Mouse (Mus musculus) left cerebral cortex, adult 2 months (tissue): Measurements from ENCODE around the gene Ackr3. TPM values are rescaled to one million over a fixed set of nuclear protein-coding genes. Genes with fewer than 3 reads are reported as not detected.

Source experiments
- DNase-seq, 2 experiments: peaks; one replicate each; pipeline ENCODE4 v3.0.0; 2021 to 2022; ENCODE audit warnings: low spot score in 2 of 2, mixed read lengths in 1 of 2; ENCODE audit errors: extremely low spot score in 1 of 2
- H3K27ac ChIP-seq: fragments of 200-600 bp; 2 replicates; pipeline ENCODE4 v1.8.1; 2022
- H3K4me3 ChIP-seq: fragments of 200-600 bp; 2 replicates; pipeline ENCODE4 v1.8.1; 2022
- CTCF ChIP-seq: fragments of 200-600 bp; IDR thresholded peaks from 2 replicates; pipeline ENCODE4 v1.8.1; 2022; ENCODE audit warnings: antibody characterized with exemption, mild to moderate bottlenecking, moderate library complexity
- intact Hi-C: fragments of 180-260 bp; cut with DNase I; formaldehyde crosslinking; loops from one replicate; pipeline ENCODE4 v1.15.1; 2025
- total RNA-seq, 2 experiments: library from RNA; stranded (reverse); gene quantifications; 2 replicates each; pipeline ENCODE4 v1.2.3; 2021

Gene Ackr3
- total RNA-seq, 2 experiments from 2014 or later = 7.4 to 9.9 TPM

DNA sequence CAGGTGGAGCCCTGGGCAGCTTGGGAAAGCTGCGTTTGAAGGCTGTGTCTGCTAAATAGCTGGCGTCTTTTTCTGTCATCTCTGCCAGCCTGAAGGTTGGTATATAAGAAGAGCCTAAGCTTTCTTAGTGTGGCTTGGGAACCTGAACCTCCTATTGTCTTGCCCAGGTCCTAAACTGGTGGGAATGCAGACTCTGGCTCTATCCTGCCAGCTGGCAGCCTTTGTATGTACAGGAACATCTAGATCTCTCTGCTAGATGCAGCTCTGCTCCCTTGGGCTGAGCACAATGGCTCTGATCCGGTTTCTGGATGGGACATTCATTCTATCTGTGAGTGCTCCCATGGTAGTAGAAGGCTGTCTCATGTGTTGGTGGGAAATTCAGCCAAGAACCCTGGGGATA is 2.9 kb downstream of the Ackr3 start:
- no peak for DNase-seq
- peak overlapping the region; percentile 56 for H3K4me3 ChIP-seq
- intact Hi-C loops = loop anchor here (5.0 kb wide), 1 partner anchor 151 kb away; no protein-coding TSS in a partner anchor
- TF ChIP-seq CTCF = no peak
- H3K27ac ChIP-seq = peak overlapping the region; percentile 55

DNA sequence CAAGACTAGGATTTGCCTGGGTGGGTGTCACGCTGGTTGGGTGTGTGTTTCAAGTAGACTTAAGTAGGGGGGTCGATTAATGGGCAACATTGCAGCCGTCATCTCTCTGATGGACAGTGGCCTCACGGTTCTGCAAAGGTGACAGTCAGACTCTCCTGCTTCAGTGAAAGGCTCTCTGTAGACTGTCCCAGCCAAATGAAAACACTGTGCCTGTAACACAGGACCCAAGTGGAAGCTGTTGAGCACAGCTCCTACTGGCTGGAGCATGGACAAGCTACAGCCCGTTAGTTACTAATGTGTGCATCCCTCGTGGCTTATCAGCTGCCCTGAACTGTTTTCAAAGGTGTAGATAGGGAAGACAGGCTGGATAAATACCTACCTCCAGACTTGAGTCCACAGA is 3.5 kb downstream of the Ackr3 start:
- no peak for TF ChIP-seq CTCF
- intact Hi-C loops = loop anchor here (5.0 kb wide), 1 partner anchor 150 kb away; no protein-coding TSS in a partner anchor
- H3K27ac ChIP-seq = peak overlapping the region; percentile 62; the same call in 1 of the 2 replicates
- H3K4me3 ChIP-seq = peak overlapping the region; percentile 0; the same call in 1 of the 2 replicates
- DNase-seq = no peak

DNA sequence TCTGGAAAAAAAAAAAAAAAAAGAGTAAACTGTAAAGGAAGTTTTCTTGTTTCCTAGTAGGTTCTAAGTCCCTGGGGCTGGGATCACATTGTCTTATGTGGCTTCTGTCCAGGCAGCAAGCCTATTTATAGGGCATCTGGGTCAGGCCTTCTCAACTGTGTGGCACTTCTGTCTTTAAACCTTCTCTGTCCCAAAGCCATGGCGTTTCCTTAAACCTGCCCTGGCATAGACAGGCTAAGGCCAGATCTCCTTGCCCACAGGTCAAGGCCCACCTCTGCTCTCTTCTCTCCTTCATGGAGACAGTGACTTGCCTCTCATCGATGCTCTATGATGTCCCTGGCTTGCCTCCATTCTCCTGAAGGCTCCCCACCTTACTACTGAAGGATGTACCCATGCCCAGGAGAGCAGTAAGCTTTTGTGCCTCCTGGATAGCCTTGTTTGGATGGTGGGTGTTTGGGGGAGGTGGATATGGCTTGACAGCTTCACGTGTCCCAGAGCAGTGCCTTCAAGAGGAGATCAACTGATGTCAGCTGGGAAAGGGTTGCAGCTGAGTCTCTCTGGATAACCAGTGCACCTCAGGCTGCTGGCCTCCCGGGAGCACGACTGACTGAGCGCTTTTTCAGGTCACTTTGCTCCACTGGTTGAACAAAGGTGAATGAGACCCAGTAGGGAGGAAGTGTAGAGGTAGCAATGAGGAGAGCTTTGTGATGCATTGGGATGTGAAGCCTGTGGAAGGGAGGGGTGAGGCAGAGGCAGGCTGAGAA is 4.1 kb downstream of the Ackr3 start:
- H3K4me3 ChIP-seq = no peak overlapping the region
- peak overlapping the region; percentile 64; the same call in 1 of the 2 replicates for H3K27ac ChIP-seq
- intact Hi-C loops = loop anchor here (5.0 kb wide), 1 partner anchor 149 kb away; no protein-coding TSS in a partner anchor
- TF ChIP-seq CTCF = no peak
- no peak for DNase-seq

DNA sequence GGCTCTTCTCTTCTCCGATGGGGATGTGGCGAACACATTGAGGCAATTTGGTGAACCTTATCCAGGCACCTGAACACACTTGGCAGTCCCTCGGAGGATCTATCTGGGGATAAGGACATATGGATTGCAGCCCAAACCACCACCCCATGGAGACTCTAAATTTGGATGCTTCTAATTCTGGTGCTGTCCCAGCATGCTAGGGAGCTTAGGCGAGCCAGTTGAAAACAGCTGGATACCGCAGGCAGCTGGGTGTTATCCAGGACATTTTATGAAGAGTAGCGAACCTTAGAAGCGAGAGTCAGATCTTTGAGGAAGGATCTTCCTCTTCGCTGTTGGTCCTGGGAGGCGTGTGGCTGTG is 4.7 kb downstream of the Ackr3 start:
- intact Hi-C loops = loop anchor here (5.0 kb wide), 1 partner anchor 149 kb away; no protein-coding TSS in a partner anchor
- Histone ChIP-seq H3K4me3 (no peak overlapping the region), H3K27ac (peak overlapping the region; percentile 64; the same call in 1 of the 2 replicates)
- no peak for TF ChIP-seq CTCF
- DNase-seq = no peak

DNA sequence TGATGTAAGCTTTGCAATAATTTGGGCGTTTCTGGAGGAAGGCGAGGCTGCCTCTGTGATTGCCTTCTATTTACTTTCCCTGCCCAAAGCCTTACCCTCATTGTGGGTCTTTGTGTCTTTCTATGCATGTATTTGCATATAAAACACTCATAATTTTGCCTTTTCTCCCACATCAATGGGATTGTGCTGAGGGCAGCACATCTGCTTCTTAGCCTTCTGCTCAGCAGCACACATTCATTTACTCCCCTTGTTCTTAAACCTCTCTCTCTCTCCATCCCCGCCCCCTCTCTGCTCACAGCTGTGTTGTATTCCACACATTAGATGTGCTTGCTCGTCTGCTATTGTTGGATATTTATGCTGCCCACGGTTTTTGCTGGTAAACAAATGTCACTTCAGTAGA is 5.3 kb downstream of the Ackr3 start:
- TF ChIP-seq CTCF = no peak
- Histone ChIP-seq H3K4me3 (no peak overlapping the region), H3K27ac (no peak overlapping the region)
- no peak for DNase-seq
- intact Hi-C loops = loop anchor here (5.0 kb wide), 1 partner anchor 148 kb away; no protein-coding TSS in a partner anchor

DNA sequence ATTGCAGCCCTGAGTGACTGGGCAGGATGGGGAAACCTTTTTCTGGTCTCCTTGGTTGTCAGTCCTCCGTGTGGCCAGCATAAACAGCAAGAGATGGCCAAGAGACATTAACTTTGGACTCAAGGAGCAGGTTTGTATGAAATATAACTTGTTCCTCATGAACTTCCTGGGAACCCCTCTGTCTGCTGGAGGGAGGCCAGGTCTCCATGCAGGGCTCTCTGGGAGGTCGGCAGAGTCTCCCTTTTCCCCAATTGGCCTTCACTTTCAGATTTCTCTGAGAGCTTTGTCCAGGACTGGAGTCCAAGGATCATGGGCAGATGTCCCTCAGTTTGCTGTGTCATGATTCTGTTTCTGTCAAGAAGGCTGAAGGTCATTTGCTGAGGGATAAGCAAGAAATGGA is 6.0 kb downstream of the Ackr3 start:
- no peak overlapping the region for H3K4me3 ChIP-seq
- DNase-seq = no peak
- no peak for TF ChIP-seq CTCF
- intact Hi-C loops = loop anchor here (5.0 kb wide), 1 partner anchor 148 kb away; no protein-coding TSS in a partner anchor
- H3K27ac ChIP-seq = no peak overlapping the region

DNA sequence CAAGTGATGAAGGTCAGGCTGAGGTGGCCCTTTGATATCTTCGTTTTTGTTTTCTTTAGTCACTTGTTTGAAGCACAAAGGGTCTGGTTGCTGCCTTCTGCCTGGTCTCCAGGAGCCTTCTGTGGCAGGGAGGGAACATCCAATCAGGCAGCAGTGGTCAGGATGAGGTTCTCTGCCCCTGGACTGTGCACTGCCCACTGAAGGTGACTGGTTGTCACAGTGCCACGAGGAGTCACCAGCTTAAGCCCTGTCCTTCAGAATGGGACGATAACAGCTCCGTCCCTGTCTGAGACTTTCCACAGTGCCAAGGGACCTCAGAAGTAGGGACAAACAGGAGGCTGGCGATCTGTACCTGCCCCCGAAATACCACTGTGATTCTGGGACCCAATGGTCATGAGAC is 6.6 kb downstream of the Ackr3 start:
- intact Hi-C loops = no loop called here
- DNase-seq = no peak
- no peak for TF ChIP-seq CTCF
- H3K4me3 ChIP-seq = no peak overlapping the region
- no peak overlapping the region for H3K27ac ChIP-seq

DNA sequence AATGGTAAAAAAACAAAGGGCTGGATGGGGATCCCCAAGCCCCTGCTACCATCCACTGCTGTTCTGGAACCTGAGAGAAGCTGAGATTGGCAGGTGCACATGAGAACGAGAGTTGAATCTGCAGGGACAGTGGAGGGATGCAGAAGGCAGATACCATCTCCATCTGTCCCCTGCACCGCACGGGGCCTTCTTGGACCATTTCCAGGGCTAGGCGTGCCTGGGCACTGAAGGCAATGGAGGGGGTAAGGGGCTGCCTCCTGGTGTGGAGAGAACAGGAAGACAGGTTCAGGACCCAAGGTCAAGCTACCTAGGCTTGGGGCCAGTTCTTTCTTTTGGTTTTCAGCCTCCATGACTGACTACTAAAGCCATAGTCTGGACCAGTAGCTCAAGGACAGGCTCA is 7.0 kb downstream of the Ackr3 start:
- intact Hi-C loops = no loop called here

DNA sequence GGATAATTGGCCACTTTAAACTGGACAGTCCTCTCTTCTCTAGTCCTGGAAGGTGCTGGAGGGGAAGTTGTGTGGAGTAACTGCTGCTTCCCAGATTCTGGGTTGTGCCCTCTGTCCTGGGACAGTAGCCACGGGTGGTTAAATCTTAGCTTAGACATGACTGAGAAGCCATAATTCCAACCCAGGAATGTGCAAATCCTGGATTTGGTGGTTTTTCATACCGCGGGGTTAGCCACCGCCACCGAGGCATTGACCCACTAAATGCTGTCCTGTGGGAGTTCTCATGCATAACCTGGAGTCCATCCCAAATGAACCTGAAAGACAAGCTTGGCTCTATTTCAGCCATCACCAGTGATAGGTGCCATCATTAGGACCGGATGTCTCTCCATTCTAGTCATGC is 8.6 kb downstream of the Ackr3 start:
- intact Hi-C loops = no loop called here
- no peak for DNase-seq
- no peak for TF ChIP-seq CTCF
- Histone ChIP-seq H3K27ac (no peak overlapping the region), H3K4me3 (no peak overlapping the region)

More for the DNA sequence above, 7.0 kb downstream of the Ackr3 start:
- TF ChIP-seq CTCF = no peak
- no peak for DNase-seq
- Histone ChIP-seq H3K27ac (no peak overlapping the region), H3K4me3 (no peak overlapping the region)

DNA sequence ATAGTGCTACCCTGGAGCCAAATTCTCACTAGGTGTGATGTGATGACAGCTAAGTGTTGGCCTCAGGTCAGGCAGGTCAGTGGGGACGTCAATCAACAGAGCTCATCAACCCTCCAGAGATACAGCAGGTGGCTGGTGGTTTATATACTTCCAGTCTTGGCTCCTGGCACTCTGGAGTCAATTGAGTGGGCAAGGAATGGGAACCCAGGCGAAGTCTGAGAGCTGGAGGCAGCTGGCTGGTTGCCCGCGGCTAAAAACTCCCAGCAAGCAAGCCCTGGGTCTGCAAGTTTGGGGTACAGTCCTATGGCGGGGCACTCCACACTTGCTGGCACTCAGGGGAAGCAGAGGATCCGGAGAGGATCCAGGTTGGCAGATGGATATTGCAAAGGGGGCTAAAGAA is 9.1 kb downstream of the Ackr3 start:
- intact Hi-C loops = no loop called here
- no peak overlapping the region for H3K27ac ChIP-seq
- no peak for TF ChIP-seq CTCF
- DNase-seq = no peak
- H3K4me3 ChIP-seq = no peak overlapping the region

DNA sequence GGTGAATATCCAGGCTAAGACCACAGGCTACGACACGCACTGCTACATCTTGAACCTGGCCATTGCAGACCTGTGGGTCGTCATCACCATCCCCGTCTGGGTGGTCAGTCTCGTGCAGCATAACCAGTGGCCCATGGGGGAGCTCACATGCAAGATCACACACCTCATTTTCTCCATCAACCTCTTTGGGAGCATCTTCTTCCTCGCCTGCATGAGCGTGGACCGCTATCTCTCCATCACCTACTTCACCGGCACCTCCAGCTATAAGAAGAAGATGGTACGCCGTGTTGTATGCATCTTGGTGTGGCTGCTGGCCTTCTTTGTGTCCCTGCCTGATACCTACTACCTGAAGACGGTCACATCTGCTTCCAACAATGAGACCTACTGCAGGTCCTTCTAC is 10.2 kb downstream of the Ackr3 start:
- DNase-seq = no peak
- no peak for TF ChIP-seq CTCF
- Histone ChIP-seq H3K27ac (no peak overlapping the region), H3K4me3 (no peak overlapping the region)
- intact Hi-C loops = no loop called here

DNA sequence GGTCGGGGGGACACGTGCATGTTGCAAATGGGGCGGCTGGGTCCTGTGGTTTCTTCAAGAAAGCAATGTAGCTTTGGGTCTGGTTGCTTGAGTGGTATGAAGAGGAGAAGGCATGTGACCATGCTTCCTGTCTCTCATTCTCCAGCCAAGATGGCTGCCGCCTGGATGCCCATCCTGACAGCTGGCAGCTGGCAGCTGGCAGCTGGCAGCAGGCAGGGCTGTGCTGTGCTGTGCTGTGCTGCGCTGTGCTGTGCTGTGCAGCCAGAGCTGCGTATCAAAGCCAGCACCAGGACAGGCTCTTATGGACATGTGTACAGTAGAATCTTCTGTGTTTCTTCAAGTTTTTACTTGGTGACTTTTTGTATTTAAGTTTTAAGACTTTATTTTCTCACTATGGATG is 11.1 kb downstream of the Ackr3 start:
- no peak for DNase-seq
- H3K4me3 ChIP-seq = no peak overlapping the region
- no peak overlapping the region for H3K27ac ChIP-seq
- TF ChIP-seq CTCF = no peak
- intact Hi-C loops = no loop called here

DNA sequence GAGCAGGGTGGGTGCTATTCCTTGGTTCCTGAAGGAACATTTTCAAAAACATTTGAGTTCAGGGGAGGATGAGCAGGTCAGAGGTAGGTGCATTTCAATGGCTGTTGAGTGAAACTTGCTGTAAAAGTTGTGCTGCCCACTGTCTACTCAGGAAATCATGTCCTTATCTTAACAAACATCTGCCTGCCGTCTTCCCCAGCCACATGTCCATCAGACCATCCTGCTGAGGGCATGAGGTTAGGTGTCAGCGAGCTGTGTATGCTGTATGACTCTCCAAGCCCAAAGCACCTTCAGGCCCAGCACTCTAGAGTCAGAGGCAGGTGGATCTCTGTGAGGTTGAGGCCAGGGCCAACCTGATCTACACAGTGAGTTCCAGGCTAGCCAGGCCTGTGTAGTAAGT is 12.1 kb downstream of the Ackr3 start:
- intact Hi-C loops = no loop called here
- H3K27ac ChIP-seq = no peak overlapping the region
- H3K4me3 ChIP-seq = no peak overlapping the region
- no peak for DNase-seq
- TF ChIP-seq CTCF = no peak
